Mouse (Mus musculus) midbrain, embryonic 11.5 days (tissue): Measurements from ENCODE around the gene Camk1d. TPM values are rescaled to one million over a fixed set of nuclear protein-coding genes. Genes with fewer than 3 reads are reported as not detected.

Experiments used
- ATAC-seq: fragments of 200-750 bp; cut with Nextera tagmentation; 2 replicates; pipeline ENCODE4 v1.8.0; 2017; ENCODE audit warnings: moderate TSS enrichment, moderate library complexity; ENCODE audit not compliant: low FRiP score
- DNase-seq: peaks from one replicate; pipeline ENCODE4 v3.0.0; 2015; ENCODE audit warnings: low spot score; ENCODE audit errors: missing footprints
- H3K27ac ChIP-seq: fragments of 300-500 bp; sonication (generic); 2 replicates; pipeline ENCODE4 v1.5.1; 2014; ENCODE audit warnings: low read depth, low read length
- H3K27me3 ChIP-seq: fragments of 300-500 bp; sonication (generic); 2 replicates; pipeline ENCODE4 v1.6.1; 2014; ENCODE audit warnings: mild to moderate bottlenecking, low read length, moderate library complexity, mixed read lengths; ENCODE audit not compliant: control insufficient read depth, insufficient read depth
- H3K36me3 ChIP-seq: fragments of 300-500 bp; sonication (generic); 2 replicates; pipeline ENCODE4 v1.6.1; 2014; ENCODE audit warnings: mild to moderate bottlenecking, low read length, moderate library complexity, mixed read lengths; ENCODE audit not compliant: control insufficient read depth, insufficient read depth
- H3K4me1 ChIP-seq: fragments of 300-500 bp; sonication (generic); 2 replicates; pipeline ENCODE4 v1.6.1; 2014; ENCODE audit warnings: low read length; ENCODE audit not compliant: control insufficient read depth, insufficient read depth
- H3K4me2 ChIP-seq: fragments of 300-500 bp; sonication (generic); 2 replicates; pipeline ENCODE4 v1.6.1; 2014; ENCODE audit warnings: mild to moderate bottlenecking, moderate library complexity
- H3K4me3 ChIP-seq: fragments of 300-500 bp; sonication (generic); 2 replicates; pipeline ENCODE4 v1.5.1; 2014; ENCODE audit warnings: low read depth, low read length
- H3K9ac ChIP-seq: fragments of 300-500 bp; sonication (generic); 2 replicates; pipeline ENCODE4 v1.6.1; 2014; ENCODE audit warnings: low read length
- H3K9me3 ChIP-seq: fragments of 300-500 bp; sonication (generic); 2 replicates; pipeline ENCODE4 v1.6.1; 2016; ENCODE audit warnings: low read length; ENCODE audit not compliant: control insufficient read depth
- WGBS: fragments of 180-500 bp; shearing (Covaris S2); extraction: QIAGEN DNeasy Blood & Tissue Kit; methylation state at CpG from one replicate; pipeline ENCODE4 v1.1.7; 2014; 5-methylcytosine and 5-hydroxymethylcytosine counted together
- polyA plus RNA-seq: library from polyadenylated mRNA; unstranded; fragments of >200 nt; fragmentation: Nextera tagmentation; extraction: Ambion mirVana; gene quantifications from 2 replicates; pipeline ENCODE4 v1.2.1, GENCODE M21; 2014

Camk1d gene
- polyA plus RNA-seq, 1 experiment from 2014 or later: 2.0 TPM

- Histone ChIP-seq H3K27ac (no peak overlapping the region), H3K9ac (peak overlapping the region; percentile 72), H3K36me3 (no peaks in the 10 kb centered on the region), H3K9me3 (no peaks in the 10 kb centered on the region; the same call in 1 of the 2 replicates), H3K4me3 (peak overlapping the region; percentile 73), H3K4me2 (peak overlapping the region; percentile 82), H3K4me1 (0 out of 2 replicates have a peak, but pooled peaks cover 4% of the 10 kb centered on the region), H3K27me3 (peaks cover 21% of the 10 kb centered on the region)
- WGBS: under 1% methylated on average over 17 of the region's 19 CpGs
- peak; percentile 56; the same call in 1 of the 2 replicates for ATAC-seq
- DNase-seq: no peak
Observed at GRCm38 (mm10) chr2:5715054-5715410, 717 bp upstream of the Camk1d start.

GRCm38 (mm10) chr2:5713325-5714210 is 747 bp downstream of the Camk1d start:
- Histone ChIP-seq H3K27me3 (peaks cover 21% of the 10 kb centered on the region), H3K27ac (no peak overlapping the region), H3K4me3 (peak overlapping the region; percentile 73), H3K9ac (peak overlapping the region; percentile 72), H3K4me2 (peak overlapping the region; percentile 82), H3K9me3 (no peaks in the 10 kb centered on the region; the same call in 1 of the 2 replicates), H3K4me1 (0 out of 2 replicates have a peak, but pooled peaks cover 4% of the 10 kb centered on the region), H3K36me3 (no peaks in the 10 kb centered on the region)
- DNase-seq: peak; percentile 95
- under 1% methylated on average over 49 of the region's 49 CpGs for WGBS
- peak; percentile 53 for ATAC-seq

GRCm38 (mm10) chr2:5712255-5712654 is 2.1 kb downstream of the Camk1d start:
- H3K27me3 ChIP-seq: peaks cover 21% of the 10 kb centered on the region
- 45% methylated on average over 7 of the region's 7 CpGs for WGBS
- ATAC-seq (no peak), DNase-seq (no peak)
- 0 out of 2 replicates have a peak, but pooled peaks cover 4% of the 10 kb centered on the region for H3K4me1 ChIP-seq
- H3K4me3 ChIP-seq: no peak overlapping the region
- H3K9ac ChIP-seq: no peak overlapping the region
- H3K36me3 ChIP-seq: no peaks in the 10 kb centered on the region
- no peak overlapping the region for H3K27ac ChIP-seq
- H3K9me3 ChIP-seq: no peaks in the 10 kb centered on the region
- H3K4me2 ChIP-seq: no peak overlapping the region

- WGBS: 92% methylated on average over 4 of the region's 4 CpGs
- DNase-seq: no peak
Observed at GRCm38 (mm10) chr2:5709911-5710310, 4.4 kb downstream of the Camk1d start.

GRCm38 (mm10) chr2:5707871-5708733 is 6.2 kb downstream of the Camk1d start:
- no peak overlapping the region for H3K27ac ChIP-seq
- no peak overlapping the region for H3K4me2 ChIP-seq
- no peak overlapping the region for H3K9ac ChIP-seq
- 57% methylated on average over 10 of the region's 10 CpGs for WGBS
- no peaks in the 10 kb centered on the region for H3K36me3 ChIP-seq
- ATAC-seq (no peak), DNase-seq (no peak)
- H3K4me1 ChIP-seq: 0 out of 2 replicates have a peak, but pooled peaks cover 2% of the 10 kb centered on the region
- no peak overlapping the region for H3K4me3 ChIP-seq
- H3K27me3 ChIP-seq: peaks cover 12% of the 10 kb centered on the region
- H3K9me3 ChIP-seq: no peaks in the 10 kb centered on the region

More at GRCm38 (mm10) chr2:5709911-5710310, 4.4 kb downstream of the Camk1d start:
- no peak overlapping the region for H3K4me3 ChIP-seq
- no peaks in the 10 kb centered on the region for H3K36me3 ChIP-seq
- H3K9ac ChIP-seq: no peak overlapping the region
- H3K27ac ChIP-seq: no peak overlapping the region
- H3K4me2 ChIP-seq: no peak overlapping the region
- H3K4me1 ChIP-seq: 0 out of 2 replicates have a peak, but pooled peaks cover 2% of the 10 kb centered on the region
- no peak for ATAC-seq
- peaks cover 16% of the 10 kb centered on the region for H3K27me3 ChIP-seq
- H3K9me3 ChIP-seq: no peaks in the 10 kb centered on the region

- H3K9ac ChIP-seq: no peak overlapping the region
- H3K9me3 ChIP-seq: no peaks in the 10 kb centered on the region
- no peaks in the 10 kb centered on the region for H3K4me1 ChIP-seq
- DNase-seq: no peak
- H3K27ac ChIP-seq: no peak overlapping the region
- H3K4me2 ChIP-seq: no peak overlapping the region
- H3K4me3 ChIP-seq: no peak overlapping the region
- H3K27me3 ChIP-seq: peaks cover 1% of the 10 kb centered on the region
- no peak for ATAC-seq
- no peaks in the 10 kb centered on the region for H3K36me3 ChIP-seq
- 85% methylated on average over 4 of the region's 4 CpGs for WGBS
Observed at GRCm38 (mm10) chr2:5706618-5707017, 7.7 kb downstream of the Camk1d start.

- H3K36me3 ChIP-seq: no peaks in the 10 kb centered on the region
- ATAC-seq (no peak), DNase-seq (no peak)
- H3K9ac ChIP-seq: no peak overlapping the region
- no peak overlapping the region for H3K4me3 ChIP-seq
- H3K4me2 ChIP-seq: no peak overlapping the region
- H3K9me3 ChIP-seq: no peaks in the 10 kb centered on the region
- H3K27me3 ChIP-seq: no peaks in the 10 kb centered on the region
- H3K4me1 ChIP-seq: no peaks in the 10 kb centered on the region
- WGBS: 85% methylated on average over 2 of the region's 2 CpGs
- H3K27ac ChIP-seq: no peak overlapping the region
Observed at GRCm38 (mm10) chr2:5702370-5702769, 11.9 kb downstream of the Camk1d start.

GRCm38 (mm10) chr2:5700931-5701330 is 13.4 kb downstream of the Camk1d start:
- no peaks in the 10 kb centered on the region for H3K4me1 ChIP-seq
- ATAC-seq (no peak), DNase-seq (no peak)
- no peak overlapping the region for H3K27ac ChIP-seq
- WGBS: 95% methylated on average over 3 of the region's 3 CpGs
- no peaks in the 10 kb centered on the region for H3K9me3 ChIP-seq
- H3K9ac ChIP-seq: no peak overlapping the region
- no peaks in the 10 kb centered on the region for H3K27me3 ChIP-seq
- no peak overlapping the region for H3K4me3 ChIP-seq
- H3K4me2 ChIP-seq: no peak overlapping the region
- no peaks in the 10 kb centered on the region for H3K36me3 ChIP-seq
